Mouse (Mus musculus): Measurements from ENCODE around the gene Tmem131. TPM values are rescaled to one million over a fixed set of nuclear protein-coding genes. Genes with fewer than 3 reads are reported as not detected.

Tmem131 gene
- polyA plus RNA-seq, 1 experiment from 2014 or later = 6.0 TPM

DNA sequence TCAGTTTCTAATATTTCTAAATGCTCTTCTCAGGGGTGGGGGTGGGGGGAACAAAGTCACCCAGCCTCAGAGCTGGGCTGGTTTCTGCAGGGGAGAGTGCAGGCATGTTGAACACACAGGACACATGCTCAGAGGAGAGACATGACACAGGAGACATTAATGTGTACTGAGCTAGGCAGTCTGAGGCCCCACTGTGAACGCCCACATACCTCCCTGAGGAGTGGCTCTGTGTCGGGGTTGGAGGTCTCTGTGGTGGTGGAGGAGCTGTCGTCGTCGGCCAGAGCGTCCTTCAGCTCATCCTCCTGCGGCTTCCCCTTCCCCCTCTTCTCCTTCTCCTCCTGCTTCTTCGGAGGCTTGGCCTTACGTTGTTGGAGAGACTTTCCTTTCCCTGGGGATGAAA lies 139.2 kb downstream of the Tmem131 start:
- Histone ChIP-seq H3K4me3 (ENCODE audit: low read depth, low read length) (no peak overlapping the region), H3K9me3 (ENCODE audit: low read length) (no peaks in the 10 kb centered on the region), H3K9ac (replicated peaks; ENCODE audit: low read depth) (no peak overlapping the region), H3K27me3 (replicated peaks; ENCODE audit: insufficient read depth, low read length) (no peaks in the 10 kb centered on the region), H3K27ac (ENCODE audit: low read length) (no peak overlapping the region), H3K36me3 (ENCODE audit: insufficient read depth, low read length) (peaks cover 43% of the 10 kb centered on the region), H3K4me1 (ENCODE audit: insufficient read depth, low read depth, low read length) (no peaks in the 10 kb centered on the region), H3K4me2 (replicated peaks; ENCODE audit: low read depth, low read length) (no peak overlapping the region)
- 69% methylated on average over 9 of the region's 9 CpGs for WGBS
- ATAC-seq = no peak
- DNase-seq (ENCODE audit: low spot score) = no peak
- TF ChIP-seq CTCF (IDR thresholded peaks at IDR 0.05) (no peak), EP300 (IDR thresholded peaks at IDR 0.05) (no peak)

- no peaks in the 10 kb centered on the region for H3K27me3 ChIP-seq (replicated peaks; ENCODE audit: insufficient read depth, low read length)
- ATAC-seq = peak; percentile 33; the same call in 1 of the 2 replicates
- H3K4me1 ChIP-seq (ENCODE audit: insufficient read depth, low read depth, low read length) = no peaks in the 10 kb centered on the region
- H3K4me2 ChIP-seq (replicated peaks; ENCODE audit: low read depth, low read length) = no peak overlapping the region
- DNase-seq (ENCODE audit: low spot score) = peak; percentile 28
- H3K27ac ChIP-seq (ENCODE audit: low read length) = no peak overlapping the region
- peaks cover 59% of the 10 kb centered on the region for H3K36me3 ChIP-seq (ENCODE audit: insufficient read depth, low read length)
- no peaks in the 10 kb centered on the region for H3K9me3 ChIP-seq (ENCODE audit: low read length)
- 61% methylated on average over 3 of the region's 3 CpGs for WGBS
- TF ChIP-seq CTCF (IDR thresholded peaks at IDR 0.05) (no peak), EP300 (IDR thresholded peaks at IDR 0.05) (no peak)
- no peak overlapping the region for H3K9ac ChIP-seq (replicated peaks; ENCODE audit: low read depth)
- no peak overlapping the region for H3K4me3 ChIP-seq (ENCODE audit: low read depth, low read length)
These were observed 143.0 kb downstream of the Tmem131 start for GRCm38 (mm10) chr1:36800379-36801011.

- no peak overlapping the region for H3K27ac ChIP-seq (ENCODE audit: low read length)
- no peak overlapping the region for H3K4me3 ChIP-seq (ENCODE audit: low read depth, low read length)
- H3K9ac ChIP-seq (replicated peaks; ENCODE audit: low read depth) = no peak overlapping the region
- DNase-seq (ENCODE audit: low spot score) (no peak), ATAC-seq (no peak)
- no peaks in the 10 kb centered on the region for H3K27me3 ChIP-seq (replicated peaks; ENCODE audit: insufficient read depth, low read length)
- H3K9me3 ChIP-seq (ENCODE audit: low read length) = no peaks in the 10 kb centered on the region
- H3K4me2 ChIP-seq (replicated peaks; ENCODE audit: low read depth, low read length) = no peak overlapping the region
- 69% methylated on average over 10 of the region's 10 CpGs for WGBS
- TF ChIP-seq CTCF (IDR thresholded peaks at IDR 0.05) (no peak), EP300 (IDR thresholded peaks at IDR 0.05) (no peak)
- H3K36me3 ChIP-seq (ENCODE audit: insufficient read depth, low read length) = peaks cover 56% of the 10 kb centered on the region
- no peaks in the 10 kb centered on the region for H3K4me1 ChIP-seq (ENCODE audit: insufficient read depth, low read depth, low read length)
These were observed 146.0 kb downstream of the Tmem131 start for GRCm38 (mm10) chr1:36797481-36797880.

DNA sequence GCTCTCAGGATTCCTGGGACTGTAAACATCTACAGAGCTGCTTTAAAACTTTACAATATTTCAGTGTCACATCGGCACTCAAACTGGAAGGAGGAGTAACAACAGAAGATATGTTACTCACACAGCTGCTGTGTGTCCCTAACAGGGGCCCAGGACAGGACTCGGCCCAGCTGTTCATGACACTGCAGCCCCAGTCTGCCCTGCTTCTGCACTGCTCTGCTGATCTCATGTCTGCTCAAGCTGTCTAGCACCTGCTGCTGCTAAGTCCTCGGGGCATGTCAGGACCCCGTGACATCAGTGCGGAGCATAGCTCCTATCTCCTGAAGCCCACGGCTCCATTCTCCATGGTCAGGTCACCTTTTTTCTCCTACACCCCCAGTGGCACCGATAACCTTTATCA lies 146.8 kb downstream of the Tmem131 start:
- peaks cover 56% of the 10 kb centered on the region for H3K36me3 ChIP-seq (ENCODE audit: insufficient read depth, low read length)
- no peaks in the 10 kb centered on the region for H3K27me3 ChIP-seq (replicated peaks; ENCODE audit: insufficient read depth, low read length)
- no peak overlapping the region for H3K9ac ChIP-seq (replicated peaks; ENCODE audit: low read depth)
- H3K4me3 ChIP-seq (ENCODE audit: low read depth, low read length) = no peak overlapping the region
- H3K9me3 ChIP-seq (ENCODE audit: low read length) = no peaks in the 10 kb centered on the region
- no peaks in the 10 kb centered on the region for H3K4me1 ChIP-seq (ENCODE audit: insufficient read depth, low read depth, low read length)
- 83% methylated on average over 7 of the region's 7 CpGs for WGBS
- no peak overlapping the region for H3K4me2 ChIP-seq (replicated peaks; ENCODE audit: low read depth, low read length)
- peak; percentile 66 for ATAC-seq
- H3K27ac ChIP-seq (ENCODE audit: low read length) = no peak overlapping the region
- no peak for DNase-seq (ENCODE audit: low spot score)
- TF ChIP-seq CTCF (IDR thresholded peaks at IDR 0.05) (no peak), EP300 (IDR thresholded peaks at IDR 0.05) (no peak)

- 68% methylated on average over 8 of the region's 8 CpGs for WGBS
- TF ChIP-seq EP300 (IDR thresholded peaks at IDR 0.05) = no peak
- TF ChIP-seq CTCF (IDR thresholded peaks at IDR 0.05) = no peak
- DNase-seq (ENCODE audit: low spot score) = no peak
- Histone ChIP-seq H3K9ac (replicated peaks; ENCODE audit: low read depth) (no peak overlapping the region), H3K27me3 (replicated peaks; ENCODE audit: insufficient read depth, low read length) (no peaks in the 10 kb centered on the region), H3K9me3 (ENCODE audit: low read length) (no peaks in the 10 kb centered on the region), H3K4me1 (ENCODE audit: insufficient read depth, low read depth, low read length) (peaks cover 4% of the 10 kb centered on the region; the same call in 1 of the 2 replicates), H3K4me3 (ENCODE audit: low read depth, low read length) (no peak overlapping the region), H3K27ac (ENCODE audit: low read length) (no peak overlapping the region), H3K36me3 (ENCODE audit: insufficient read depth, low read length) (peaks cover 12% of the 10 kb centered on the region; the same call in 1 of the 2 replicates), H3K4me2 (replicated peaks; ENCODE audit: low read depth, low read length) (no peak overlapping the region)
- ATAC-seq = no peak
These were observed 154.1 kb downstream of the Tmem131 start for GRCm38 (mm10) chr1:36789416-36789815.

DNA sequence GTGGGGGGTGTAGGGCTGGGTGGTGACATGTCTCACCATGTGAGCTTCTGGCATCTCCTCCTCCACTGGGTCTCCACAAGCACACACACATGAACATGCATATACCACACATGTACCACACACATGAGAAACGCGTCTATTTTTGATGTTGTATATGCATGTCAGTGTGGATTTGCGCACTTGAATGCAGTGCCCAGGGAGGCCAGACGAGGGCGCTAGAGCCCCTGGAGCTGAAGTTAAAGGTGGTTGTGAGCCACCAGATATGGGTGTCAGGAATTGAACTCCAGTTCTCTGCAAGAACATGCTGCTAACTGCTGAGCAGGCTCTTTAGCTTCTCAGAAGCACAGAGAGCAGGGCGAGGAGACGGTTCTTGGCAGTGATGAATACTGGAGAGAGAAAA lies 157.1 kb downstream of the Tmem131 start:
- Histone ChIP-seq H3K4me1 (ENCODE audit: insufficient read depth, low read depth, low read length) (peaks cover 4% of the 10 kb centered on the region; the same call in 1 of the 2 replicates), H3K9ac (replicated peaks; ENCODE audit: low read depth) (no peak overlapping the region), H3K27ac (ENCODE audit: low read length) (no peak overlapping the region), H3K4me2 (replicated peaks; ENCODE audit: low read depth, low read length) (no peak overlapping the region), H3K27me3 (replicated peaks; ENCODE audit: insufficient read depth, low read length) (no peaks in the 10 kb centered on the region), H3K9me3 (ENCODE audit: low read length) (no peaks in the 10 kb centered on the region), H3K4me3 (ENCODE audit: low read depth, low read length) (no peak overlapping the region), H3K36me3 (ENCODE audit: insufficient read depth, low read length) (peaks cover 4% of the 10 kb centered on the region; the same call in 1 of the 2 replicates)
- WGBS = 89% methylated on average over 7 of the region's 7 CpGs
- ATAC-seq (no peak), DNase-seq (ENCODE audit: low spot score) (no peak)
- TF ChIP-seq CTCF (IDR thresholded peaks at IDR 0.05) (peak; percentile 39; the same call in 1 of the 2 replicates), EP300 (IDR thresholded peaks at IDR 0.05) (no peak)

Data from lung, postnatal 0 days (tissue).